Mouse (Mus musculus) heart, embryonic 16.5 days (tissue): ENCODE results near the gene Fam25c. TPM values are rescaled to one million over a fixed set of nuclear protein-coding genes. Genes with fewer than 3 reads are reported as not detected.

Source experiments
- ATAC-seq: fragments of 200-750 bp; cut with Nextera tagmentation; replicated peaks from 2 replicates; pipeline ENCODE4 v1.8.0; 2017; ENCODE audit warnings: moderate number of reproducible peaks; ENCODE audit not compliant: insufficient read depth, low FRiP score; ENCODE audit errors: extremely low read depth
- H3K27ac ChIP-seq: fragments of 300-500 bp; sonication (generic); 2 replicates; pipeline ENCODE4 v1.5.1; 2014; ENCODE audit warnings: mild to moderate bottlenecking, low read length, control low read depth, moderate library complexity
- H3K27me3 ChIP-seq: fragments of 300-500 bp; sonication (generic); 2 replicates; pipeline ENCODE4 v1.6.1; 2014; ENCODE audit warnings: low read length, mixed read lengths; ENCODE audit not compliant: control insufficient read depth, insufficient read depth
- H3K36me3 ChIP-seq: fragments of 300-500 bp; sonication (generic); 2 replicates; pipeline ENCODE4 v1.6.1; 2014; ENCODE audit not compliant: control insufficient read depth, insufficient read depth
- H3K4me1 ChIP-seq: fragments of 300-500 bp; sonication (generic); 2 replicates; pipeline ENCODE4 v1.6.1; 2014; ENCODE audit warnings: low read length, mixed read lengths; ENCODE audit not compliant: control insufficient read depth, insufficient read depth
- H3K4me2 ChIP-seq: fragments of 300-500 bp; sonication (generic); 2 replicates; pipeline ENCODE4 v1.6.1; 2014; ENCODE audit warnings: low read depth, mild to moderate bottlenecking, control low read depth, low read length
- H3K4me3 ChIP-seq: fragments of 300-500 bp; sonication (generic); 2 replicates; pipeline ENCODE4 v1.5.1; 2014; ENCODE audit warnings: mild to moderate bottlenecking, control low read depth, low read length
- H3K9ac ChIP-seq: fragments of 300-500 bp; sonication (generic); 2 replicates; pipeline ENCODE4 v1.6.1; 2014; ENCODE audit warnings: low read length, control low read depth
- H3K9me3 ChIP-seq: fragments of 300-500 bp; sonication (generic); replicated peaks from 2 replicates; pipeline ENCODE4 v1.6.1; 2016; ENCODE audit warnings: low read length; ENCODE audit not compliant: control insufficient read depth
- WGBS: fragments of 180-500 bp; shearing (Covaris S2); extraction: QIAGEN DNeasy Blood & Tissue Kit; methylation state at CpG from one replicate; pipeline ENCODE4 v1.1.7; 2014; 5-methylcytosine and 5-hydroxymethylcytosine counted together
- polyA plus RNA-seq: library from polyadenylated mRNA; unstranded; fragments of >200 nt; fragmentation: Nextera tagmentation; extraction: Ambion mirVana; gene quantifications from 2 replicates; pipeline ENCODE4 v1.2.1, GENCODE M21; 2015

Gene Fam25c
- polyA plus RNA-seq, 1 experiment from 2014 or later: not detected

GRCm38 (mm10) chr14:34360251-34360650 lies 5.0 kb upstream of the Fam25c start:
- ATAC-seq: no peak
- H3K27me3 ChIP-seq: no peaks in the 10 kb centered on the region
- WGBS: 58% methylated on average over 6 of the region's 6 CpGs

DNA sequence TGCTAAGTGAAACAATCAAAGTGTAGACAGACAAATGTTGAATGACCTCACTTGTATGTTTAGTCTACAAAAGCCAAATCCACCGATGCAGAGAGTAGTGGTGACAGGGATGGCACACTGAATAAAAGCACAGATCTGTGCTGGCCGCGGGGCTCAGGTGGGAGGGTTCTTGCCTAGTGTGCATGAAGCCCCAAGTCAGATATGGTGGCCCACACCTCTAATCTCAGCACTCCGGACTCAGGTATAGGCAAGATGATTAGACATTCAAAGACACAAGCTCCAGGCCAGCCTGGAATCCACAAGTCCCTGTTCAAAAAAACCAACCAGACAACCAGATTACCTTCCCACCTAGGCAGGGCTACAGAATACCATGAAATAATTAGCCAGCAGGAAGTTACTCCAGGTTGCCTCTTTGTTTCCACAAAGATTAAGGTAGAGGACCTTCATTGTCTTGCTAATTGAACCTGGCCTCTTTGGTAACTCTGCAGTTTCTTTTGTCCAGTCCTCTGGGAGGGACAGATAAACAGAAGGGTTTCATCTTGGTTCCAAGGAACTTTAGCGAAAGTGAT lies 4.5 kb upstream of the Fam25c start:
- H3K4me2 ChIP-seq: no peak overlapping the region
- H3K4me1 ChIP-seq: peaks cover 4% of the 10 kb centered on the region; the same call in 1 of the 2 replicates
- H3K4me3 ChIP-seq: no peak overlapping the region
- H3K9ac ChIP-seq: no peak overlapping the region
- ATAC-seq: no peak
- no peak overlapping the region for H3K27ac ChIP-seq
- 47% methylated on average over 5 of the region's 5 CpGs for WGBS
- no peaks in the 10 kb centered on the region for H3K9me3 ChIP-seq
- no peaks in the 10 kb centered on the region for H3K36me3 ChIP-seq
- no peaks in the 10 kb centered on the region for H3K27me3 ChIP-seq

More at GRCm38 (mm10) chr14:34360251-34360650, 5.0 kb upstream of the Fam25c start:
- no peaks in the 10 kb centered on the region for H3K9me3 ChIP-seq
- peaks cover 4% of the 10 kb centered on the region; the same call in 1 of the 2 replicates for H3K4me1 ChIP-seq
- H3K9ac ChIP-seq: no peak overlapping the region
- H3K27ac ChIP-seq: no peak overlapping the region
- no peak overlapping the region for H3K4me2 ChIP-seq
- H3K4me3 ChIP-seq: no peak overlapping the region
- H3K36me3 ChIP-seq: no peaks in the 10 kb centered on the region

GRCm38 (mm10) chr14:34357671-34358455 lies 2.6 kb upstream of the Fam25c start:
- Histone ChIP-seq H3K27ac (no peak overlapping the region), H3K36me3 (no peaks in the 10 kb centered on the region), H3K27me3 (no peaks in the 10 kb centered on the region), H3K9ac (no peak overlapping the region), H3K9me3 (no peaks in the 10 kb centered on the region), H3K4me1 (no peaks in the 10 kb centered on the region), H3K4me2 (no peak overlapping the region), H3K4me3 (no peak overlapping the region)
- no peak for ATAC-seq
- 71% methylated on average over 7 of the region's 7 CpGs for WGBS

DNA sequence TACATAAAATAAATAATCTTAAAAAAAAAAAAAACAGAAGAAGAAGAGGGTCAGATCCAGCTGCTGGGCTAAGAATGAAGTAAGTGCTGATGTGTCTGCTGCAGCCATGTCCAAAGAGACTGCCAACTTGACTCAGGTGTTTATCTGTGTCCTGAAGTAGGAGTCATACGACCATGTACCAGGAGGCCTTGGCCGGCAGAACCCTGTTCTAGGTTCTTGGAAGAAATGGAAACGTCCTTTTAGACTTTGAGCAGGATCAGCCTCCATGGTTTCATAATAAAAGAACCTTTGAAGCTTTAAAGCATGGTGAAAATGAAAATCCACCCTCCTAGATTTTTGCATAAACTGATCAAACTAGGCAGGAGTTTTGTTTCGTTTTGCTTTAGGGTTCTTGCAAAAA lies 777 bp downstream of the Fam25c start:
- H3K9ac ChIP-seq: no peak overlapping the region
- no peak overlapping the region for H3K4me2 ChIP-seq
- no peaks in the 10 kb centered on the region for H3K9me3 ChIP-seq
- ATAC-seq: no peak
- H3K27ac ChIP-seq: no peak overlapping the region
- H3K4me1 ChIP-seq: no peaks in the 10 kb centered on the region
- H3K4me3 ChIP-seq: no peak overlapping the region
- WGBS: 71% methylated on average over 4 of the region's 4 CpGs
- no peaks in the 10 kb centered on the region for H3K36me3 ChIP-seq
- no peaks in the 10 kb centered on the region for H3K27me3 ChIP-seq

DNA sequence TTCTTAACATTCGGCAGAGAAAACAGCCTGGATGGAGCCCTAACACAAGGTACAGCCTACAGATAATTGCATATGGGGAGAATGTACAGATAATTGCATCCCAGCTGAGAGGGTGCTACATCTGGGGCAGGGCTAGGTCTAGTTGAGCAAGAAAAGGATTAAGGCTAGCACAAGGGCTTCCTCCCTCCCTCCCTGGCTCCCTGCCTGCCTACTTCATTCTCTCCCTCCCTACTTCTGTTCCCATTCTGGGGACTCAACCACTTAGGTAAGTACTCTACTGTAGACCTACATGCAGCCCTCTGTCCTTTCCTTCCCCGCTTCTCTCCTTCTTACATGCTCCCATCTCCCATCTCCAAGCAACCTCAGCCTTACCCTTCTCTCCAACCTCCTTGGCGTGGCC lies 1.9 kb downstream of the Fam25c start:
- Histone ChIP-seq H3K9ac (no peak overlapping the region), H3K36me3 (no peaks in the 10 kb centered on the region), H3K4me1 (no peaks in the 10 kb centered on the region), H3K27me3 (no peaks in the 10 kb centered on the region), H3K27ac (no peak overlapping the region), H3K9me3 (no peaks in the 10 kb centered on the region), H3K4me3 (no peak overlapping the region), H3K4me2 (no peak overlapping the region)
- ATAC-seq: no peak
- 85% methylated on average over 3 of the region's 3 CpGs for WGBS

- H3K9ac ChIP-seq: no peak overlapping the region
- H3K4me1 ChIP-seq: no peaks in the 10 kb centered on the region
- no peaks in the 10 kb centered on the region for H3K36me3 ChIP-seq
- no peak overlapping the region for H3K4me2 ChIP-seq
- H3K9me3 ChIP-seq: no peaks in the 10 kb centered on the region
- no peak overlapping the region for H3K4me3 ChIP-seq
- WGBS: 59% methylated on average over 6 of the region's 6 CpGs
- H3K27ac ChIP-seq: no peak overlapping the region
- no peak for ATAC-seq
- no peaks in the 10 kb centered on the region for H3K27me3 ChIP-seq
These were observed 2.7 kb downstream of the Fam25c start for GRCm38 (mm10) chr14:34352523-34352922.

GRCm38 (mm10) chr14:34351660-34352059 lies 3.6 kb downstream of the Fam25c start:
- Histone ChIP-seq H3K9ac (no peak overlapping the region), H3K4me3 (no peak overlapping the region), H3K4me2 (no peak overlapping the region), H3K27me3 (no peaks in the 10 kb centered on the region), H3K27ac (no peak overlapping the region), H3K36me3 (no peaks in the 10 kb centered on the region), H3K4me1 (no peaks in the 10 kb centered on the region), H3K9me3 (no peaks in the 10 kb centered on the region)
- WGBS: 72% methylated on average over 3 of the region's 3 CpGs
- no peak for ATAC-seq

DNA sequence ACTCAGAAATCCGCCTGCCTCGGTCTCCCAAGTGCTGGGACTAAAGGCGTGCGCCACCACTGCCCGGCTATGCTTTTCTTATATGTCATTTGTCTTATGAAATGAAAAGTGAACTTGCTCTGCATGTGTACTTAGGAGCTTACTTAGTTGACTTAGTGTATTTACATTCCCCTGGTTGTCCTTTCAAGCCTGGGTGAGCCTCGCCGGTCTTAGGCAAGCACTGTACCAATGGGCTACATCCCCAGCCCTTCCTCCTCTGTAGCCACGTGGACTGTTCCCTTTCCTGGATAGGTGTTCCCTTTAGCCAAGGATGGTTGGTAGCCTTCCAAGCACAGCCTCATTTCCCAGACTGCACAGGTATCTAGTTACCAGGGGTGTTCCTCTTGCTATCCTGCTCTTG lies 6.2 kb downstream of the Fam25c start:
- 81% methylated on average over 8 of the region's 8 CpGs for WGBS
- no peak overlapping the region for H3K4me3 ChIP-seq

GRCm38 (mm10) chr14:34348301-34348700 lies 6.9 kb downstream of the Fam25c start:
- Histone ChIP-seq H3K4me3 (no peak overlapping the region), H3K36me3 (peaks cover 2% of the 10 kb centered on the region; the same call in 1 of the 2 replicates), H3K9me3 (no peaks in the 10 kb centered on the region), H3K4me2 (no peak overlapping the region), H3K4me1 (no peaks in the 10 kb centered on the region), H3K9ac (no peak overlapping the region), H3K27ac (no peak overlapping the region), H3K27me3 (no peaks in the 10 kb centered on the region)
- ATAC-seq: no peak
- WGBS: 71% methylated on average over 7 of the region's 7 CpGs

More for the DNA sequence above, 6.2 kb downstream of the Fam25c start:
- Histone ChIP-seq H3K27me3 (no peaks in the 10 kb centered on the region), H3K4me1 (no peaks in the 10 kb centered on the region), H3K4me2 (no peak overlapping the region), H3K9ac (no peak overlapping the region), H3K27ac (no peak overlapping the region), H3K9me3 (no peaks in the 10 kb centered on the region), H3K36me3 (no peaks in the 10 kb centered on the region)
- no peak for ATAC-seq
